Mouse (Mus musculus) bone marrow macrophage, adult 2 months (primary cell): ENCODE data around the gene Olfml3.

ENCODE experiments used
- CTCF ChIP-seq: IDR thresholded peaks from 2 replicates; pipeline ENCODE4 v1.5.1; 2012; ENCODE audit warnings: low read depth, mild to moderate bottlenecking, low read length, moderate library complexity
- POLR2A ChIP-seq: IDR thresholded peaks from 2 replicates; pipeline ENCODE4 v1.6.1; 2012; ENCODE audit warnings: mild to moderate bottlenecking, low read depth, low read length, borderline replicate concordance

- TF ChIP-seq POLR2A (no peak), CTCF (no peak)
These were observed 49.4 kb upstream of the Olfml3 start for GRCm38 (mm10) chr3:103787225-103787624.
